ENCODE assay signal across 12 mouse cellular contexts in genomic region chr6:55646824-55647560, GRCm38 (mm10). TPM values are rescaled to one million over a fixed set of nuclear protein-coding genes. Genes with fewer than 3 reads are reported as not detected.
DNase-seq lines count a peak whose midpoint lies in the region; ATAC-seq and TF ChIP-seq lines count a peak whose summit lies in the region.
"Had no signal": no experiment of that assay in that cellular context is flagged by ENCODE, and none has a peak within 500 bp of the region (broad histone marks: within the 10 kb centered on the region; RNA-seq: fewer than 3 reads in every experiment).

No protein-coding gene starts in this region.

- ATAC-seq in heart, embryonic 13.5 days (ENCODE audit: extremely low read depth, insufficient number of reproducible peaks, low FRiP score, low TSS enrichment), result no peak
- peak; percentile 33; the same call in 1 of the 2 replicates for ATAC-seq in hindbrain, embryonic 15.5 days (ENCODE audit: low FRiP score, low read depth)
- ATAC-seq in megakaryocyte-erythroid progenitor cell, adult 5-6 weeks (replicated peaks; ENCODE audit: low FRiP score, low TSS enrichment, poor library complexity, severe bottlenecking), result peak; percentile 56; the same call in 1 of the 2 replicates

- no peak overlapping the region for H3K9ac ChIP-seq in heart, embryonic 13.5 days
- no peak overlapping the region for H3K9ac ChIP-seq in hindbrain, embryonic 15.5 days

- no peak overlapping the region for H3K4me3 ChIP-seq in heart, embryonic 13.5 days
- no peak overlapping the region for H3K4me3 ChIP-seq in hindbrain, embryonic 15.5 days

- WGBS in heart, embryonic 13.5 days, result 21% methylated on average over 9 of the region's 9 CpGs
- 35% methylated on average over 9 of the region's 9 CpGs for WGBS in hindbrain, embryonic 15.5 days

- peaks cover 42% of the 10 kb centered on the region for H3K4me1 ChIP-seq in heart, embryonic 13.5 days
- H3K4me1 ChIP-seq in hindbrain, embryonic 15.5 days (replicated peaks), result peaks cover 43% of the 10 kb centered on the region

- TF ChIP-seq CTCF in brain, embryonic 14.5 days (IDR thresholded peaks at IDR 0.05; ENCODE audit: borderline replicate concordance, extremely low read depth, insufficient read depth, insufficient read length), result no peak

- no peaks in the 10 kb centered on the region for H3K9me3 ChIP-seq in heart, embryonic 13.5 days
- no peaks in the 10 kb centered on the region for H3K9me3 ChIP-seq in hindbrain, embryonic 15.5 days

- H3K27me3 ChIP-seq in heart, embryonic 13.5 days (replicated peaks), result peaks cover 44% of the 10 kb centered on the region
- no peaks in the 10 kb centered on the region for H3K27me3 ChIP-seq in hindbrain, embryonic 15.5 days

- H3K4me2 ChIP-seq in heart, embryonic 13.5 days, result peak overlapping the region; percentile 35
- peak overlapping the region; percentile 14; the same call in 1 of the 2 replicates for H3K4me2 ChIP-seq in hindbrain, embryonic 15.5 days

- no peaks in the 10 kb centered on the region for H3K36me3 ChIP-seq in heart, embryonic 13.5 days
- H3K36me3 ChIP-seq in hindbrain, embryonic 15.5 days, result no peaks in the 10 kb centered on the region

- no peak for TF ChIP-seq POLR2A in brain, embryonic 14.5 days (IDR thresholded peaks at IDR 0.05; ENCODE audit: borderline replicate concordance, extremely low read depth, insufficient read depth, insufficient read length, poor library complexity, severe bottlenecking)

- no peak overlapping the region for H3K27ac ChIP-seq in heart, embryonic 13.5 days (replicated peaks)
- 0 out of 2 replicates have a peak overlapping the region, but pooled peaks have one; percentile 49 for H3K27ac ChIP-seq in hindbrain, embryonic 15.5 days (replicated peaks)

- DNase-seq in heart, adult 8-10 months (ENCODE audit: low spot score), result no peak
- peak; percentile 88 for DNase-seq in brain, embryonic 14.5 days (ENCODE audit: low read depth)
- no peak for DNase-seq in embryo, embryonic 11 days
- no peak for DNase-seq in adrenal gland, postnatal 25 days
- DNase-seq in lung, postnatal 25 days (ENCODE audit: low spot score), result no peak
- DNase-seq: lung, postnatal 4 days had no signal

RNA-seq across cellular contexts. Expression of gene Neurod6, which starts 34.1 kb away (rescaled TPM):
- polyA plus RNA-seq in heart, embryonic 13.5 days (2015; fragmentation: Nextera tagmentation; extraction: Ambion mirVana), result 0.13 and 0.19 TPM in 2 replicates
- not detected for total RNA-seq in heart, adult 8-10 months (2022)
- polyA plus RNA-seq in brain, embryonic 14.5 days (2012; rRNA removed), result 64.8 and 189 TPM in 2 replicates
- polyA plus RNA-seq in hindbrain, embryonic 15.5 days (2015; fragmentation: Nextera tagmentation; extraction: Ambion mirVana), result 29.6 and 43.9 TPM in 2 replicates
- total RNA-seq in megakaryocyte-erythroid progenitor cell, adult 5-6 weeks (2014; fragmentation: Nextera tagmentation), result not detected in 2 replicates
- total RNA-seq in megakaryocyte-erythroid progenitor cell, adult 5-6 weeks (2017), result not detected in 2 replicates
- not detected in 2 replicates for total RNA-seq in adrenal gland, postnatal 25 days (2021)
- total RNA-seq: neutrophil, adult 5-6 weeks had no signal
- polyA plus RNA-seq: heart, embryonic 16.5 days; limb, embryonic 11.5 days had no signal
